Mouse (Mus musculus) effector memory CD4-positive, alpha-beta T cell, adult 5 months (primary cell): ENCODE data around the gene Cyp2r1. TPM values are rescaled to one million over a fixed set of nuclear protein-coding genes. Genes with fewer than 3 reads are reported as not detected.

Source experiments
- polyA plus RNA-seq: library from polyadenylated mRNA; unstranded; fragments of 100-300 nt; shearing (Covaris generic); gene quantifications from one replicate; pipeline ENCODE4 v1.2.1, GENCODE M21; 2017

Cyp2r1 gene
- 1.5 TPM for polyA plus RNA-seq

GRCm38 (mm10) chr7:114562531-114563241 lies at the start of gene Cyp2r1:
Cyp2r1 (minus strand) TSS chr7:114562972.

Other genes with a start within 250 kb of the Cyp2r1 start
- 99.4 TPM for gene Pde3b, start 147.7 kb downstream of the Cyp2r1 start, polyA plus RNA-seq
- gene Calca, start 73.4 kb upstream of the Cyp2r1 start, polyA plus RNA-seq, result 18.2 TPM
- gene Calcb, start 155.7 kb upstream of the Cyp2r1 start, polyA plus RNA-seq, result not detected
- not detected for gene Insc, start 180.7 kb upstream of the Cyp2r1 start, polyA plus RNA-seq